In the genomic region with DNA sequence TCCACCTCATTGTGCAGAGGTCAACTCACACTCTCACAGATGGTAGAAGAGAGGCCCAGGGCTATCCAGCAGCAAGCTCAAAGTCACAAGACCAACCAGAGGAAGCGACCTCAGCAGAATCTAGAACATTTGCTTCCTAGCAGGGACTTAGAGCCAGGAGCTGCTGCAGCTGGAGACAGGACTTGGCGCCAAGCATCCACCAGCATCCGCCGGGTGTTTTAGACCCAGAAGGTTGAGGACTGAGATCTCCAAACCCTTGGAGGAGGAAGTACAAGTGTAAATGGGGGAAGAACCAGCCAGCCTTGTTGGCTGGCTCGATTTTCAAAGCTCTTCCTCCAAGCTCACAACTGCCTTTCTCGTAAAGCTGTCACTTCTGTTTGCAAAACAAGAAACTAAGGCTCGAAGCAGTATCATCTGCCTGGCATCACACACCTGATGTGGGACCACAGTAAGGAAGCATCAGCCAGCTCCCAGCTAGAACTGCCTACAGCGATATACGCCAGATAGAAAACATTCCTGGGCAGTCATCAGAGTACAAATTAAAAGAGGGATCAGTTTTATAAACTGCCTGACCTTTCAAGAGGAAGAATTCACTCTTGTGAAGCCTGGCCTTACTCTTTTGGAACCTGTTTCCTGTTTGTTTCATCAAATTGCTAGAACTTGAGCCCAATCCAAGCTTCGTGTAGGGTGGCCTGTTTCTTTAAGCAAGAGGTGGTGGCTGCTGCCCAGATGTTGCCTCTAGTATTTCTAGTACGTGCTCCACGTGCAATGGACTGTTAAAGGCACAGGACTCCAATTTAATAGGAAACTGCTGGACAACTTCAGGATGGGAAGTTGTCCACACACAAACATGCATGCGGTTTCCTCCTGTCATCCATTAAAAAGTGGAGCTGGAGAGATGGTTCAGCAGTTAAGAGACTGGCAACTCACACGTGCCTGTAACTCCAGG, we compare ENCODE assay signal across 7 mouse cellular contexts. TPM values are rescaled to one million over a fixed set of nuclear protein-coding genes. Genes with fewer than 3 reads are reported as not detected.
DNase-seq lines count a peak whose midpoint lies in the region; ATAC-seq and TF ChIP-seq lines count a peak whose summit lies in the region.

No protein-coding gene starts in this region.

- TF ChIP-seq EP300 in ES-Bruce4 (IDR thresholded peaks at IDR 0.05; ENCODE audit: insufficient read depth, low read depth, low read length): 0 out of 2 replicates have a peak, but pooled peaks have one; percentile 21

- DNase-seq in adipocyte (ENCODE audit: low spot score): peak; percentile 79
- DNase-seq in limb, embryonic 14.5 days (ENCODE audit: low spot score): peak; percentile 78
- DNase-seq in layer of hippocampus, postnatal 25 days (ENCODE audit: extremely low spot score in 1 of 2, low spot score in 1 of 2): no peak
- DNase-seq in thymus, postnatal 14 days: no peak

- H3K27ac ChIP-seq in ES-Bruce4 (ENCODE audit: insufficient read depth, low read length): no peak overlapping the region
- peak overlapping the region; percentile 61 for H3K27ac ChIP-seq in heart, embryonic 16.5 days (ENCODE audit: low read length)
- peak overlapping the region; percentile 93 for H3K27ac ChIP-seq in limb, embryonic 14.5 days (replicated peaks; ENCODE audit: low read depth, low read length)
- no peak overlapping the region for H3K27ac ChIP-seq in hindbrain, embryonic 12.5 days

- H3K4me3 ChIP-seq in ES-Bruce4 (ENCODE audit: low read depth, low read length): no peak overlapping the region
- H3K4me3 ChIP-seq in heart, embryonic 16.5 days (ENCODE audit: low read length): no peak overlapping the region
- no peak overlapping the region for H3K4me3 ChIP-seq in limb, embryonic 14.5 days (replicated peaks; ENCODE audit: low read length)
- H3K4me3 ChIP-seq in hindbrain, embryonic 12.5 days: no peak overlapping the region

- H3K4me1 ChIP-seq in ES-Bruce4 (ENCODE audit: control insufficient read depth, insufficient read depth, low read length): peaks cover 9% of the 10 kb centered on the region
- H3K4me1 ChIP-seq in heart, embryonic 16.5 days (ENCODE audit: control insufficient read depth, insufficient read depth, low read length): peaks cover 61% of the 10 kb centered on the region
- H3K4me1 ChIP-seq in limb, embryonic 14.5 days (ENCODE audit: control insufficient read depth, insufficient read depth, low read length): peaks cover 61% of the 10 kb centered on the region
- peaks cover 30% of the 10 kb centered on the region for H3K4me1 ChIP-seq in hindbrain, embryonic 12.5 days

- no peak overlapping the region for H3K9ac ChIP-seq in ES-Bruce4 (ENCODE audit: low read depth, poor library complexity, severe bottlenecking)
- H3K9ac ChIP-seq in heart, embryonic 16.5 days (ENCODE audit: low read length): no peak overlapping the region
- no peak overlapping the region for H3K9ac ChIP-seq in limb, embryonic 14.5 days (ENCODE audit: low read depth, low read length, severe bottlenecking)
- no peak overlapping the region for H3K9ac ChIP-seq in hindbrain, embryonic 12.5 days

- no peaks in the 10 kb centered on the region for H3K9me3 ChIP-seq in ES-Bruce4 (replicated peaks; ENCODE audit: control insufficient read depth, insufficient read depth, low read length, poor library complexity, severe bottlenecking)
- H3K9me3 ChIP-seq in heart, embryonic 16.5 days (replicated peaks; ENCODE audit: control insufficient read depth, low read length): no peaks in the 10 kb centered on the region
- no peaks in the 10 kb centered on the region for H3K9me3 ChIP-seq in limb, embryonic 14.5 days (ENCODE audit: control insufficient read depth, low read length)
- H3K9me3 ChIP-seq in hindbrain, embryonic 12.5 days (replicated peaks): no peaks in the 10 kb centered on the region

- H3K36me3 ChIP-seq in ES-Bruce4 (ENCODE audit: control insufficient read depth, insufficient read depth, low read length, poor library complexity, severe bottlenecking): no peaks in the 10 kb centered on the region
- no peaks in the 10 kb centered on the region for H3K36me3 ChIP-seq in heart, embryonic 16.5 days (ENCODE audit: control insufficient read depth, insufficient read depth)
- peaks cover 11% of the 10 kb centered on the region for H3K36me3 ChIP-seq in limb, embryonic 14.5 days (ENCODE audit: control insufficient read depth, insufficient read depth, low read length)
- H3K36me3 ChIP-seq in hindbrain, embryonic 12.5 days: peaks cover 8% of the 10 kb centered on the region; the same call in 1 of the 2 replicates

- no peak overlapping the region for H3K4me2 ChIP-seq in heart, embryonic 16.5 days (ENCODE audit: low read depth, low read length)
- peak overlapping the region; percentile 13; the same call in 1 of the 2 replicates for H3K4me2 ChIP-seq in limb, embryonic 14.5 days (replicated peaks; ENCODE audit: low read depth, low read length, severe bottlenecking)
- H3K4me2 ChIP-seq in hindbrain, embryonic 12.5 days (replicated peaks): no peak overlapping the region

- H3K27me3 ChIP-seq in ES-Bruce4 (ENCODE audit: control insufficient read depth, insufficient read depth, low read length, poor library complexity, severe bottlenecking): no peaks in the 10 kb centered on the region
- H3K27me3 ChIP-seq in heart, embryonic 16.5 days (ENCODE audit: control insufficient read depth, insufficient read depth, low read length): no peaks in the 10 kb centered on the region
- no peaks in the 10 kb centered on the region for H3K27me3 ChIP-seq in limb, embryonic 14.5 days (ENCODE audit: control insufficient read depth, insufficient read depth, low read length)
- no peaks in the 10 kb centered on the region for H3K27me3 ChIP-seq in hindbrain, embryonic 12.5 days

- TF ChIP-seq CTCF in ES-Bruce4 (IDR thresholded peaks at IDR 0.05; ENCODE audit: low read depth, low read length): no peak

- 50% methylated on average over 14 of the region's 14 CpGs for WGBS in heart, embryonic 16.5 days
- 31% methylated on average over 14 of the region's 14 CpGs for WGBS in limb, embryonic 14.5 days
- 71% methylated on average over 14 of the region's 14 CpGs for WGBS in hindbrain, embryonic 12.5 days

- no peak for TF ChIP-seq POLR2A in ES-Bruce4 (IDR thresholded peaks at IDR 0.05; ENCODE audit: insufficient read depth, low read length)
- no peak for TF ChIP-seq POLR2A in limb, embryonic 14.5 days (IDR thresholded peaks at IDR 0.05; ENCODE audit: borderline replicate concordance, extremely low read depth, insufficient read depth, insufficient read length)

- no peak for ATAC-seq in heart, embryonic 16.5 days (replicated peaks; ENCODE audit: extremely low read depth, insufficient read depth, low FRiP score)
- no peak for ATAC-seq in limb, embryonic 14.5 days (ENCODE audit: low FRiP score, low read depth)
- ATAC-seq in hindbrain, embryonic 12.5 days (ENCODE audit: low FRiP score): no peak

RNA-seq across cellular contexts. Expression of a gene that starts 1.9 kb away (rescaled TPM):
- polyA plus RNA-seq in ES-Bruce4 (2011; ENCODE audit: insufficient read depth, insufficient read length, low read depth, missing spikeins): 21.7 and 26.3 TPM in 2 replicates
- 58.5 and 62.7 TPM in 2 replicates for polyA plus RNA-seq in heart, embryonic 16.5 days (2015; fragmentation: Nextera tagmentation; extraction: Ambion mirVana)
- 104 and 129 TPM in 2 replicates for polyA plus RNA-seq in limb, embryonic 14.5 days (2012; rRNA removed)
- 93.0 and 103 TPM in 2 replicates for polyA plus RNA-seq in limb, embryonic 14.5 days (2014; fragmentation: Nextera tagmentation; extraction: Ambion mirVana)
- 10 to 100 TPM; 21.7 to 25.2 TPM for total RNA-seq in layer of hippocampus, postnatal 25 days (2021)
- 41.7 and 46.3 TPM in 2 replicates for polyA plus RNA-seq in hindbrain, embryonic 12.5 days (2016; fragmentation: Nextera tagmentation; extraction: Ambion mirVana)

RNA-seq across cellular contexts. Expression of a gene that starts 2.3 kb away (rescaled TPM):
- 23.1 and 23.3 TPM in 2 replicates for polyA plus RNA-seq in ES-Bruce4 (2011; ENCODE audit: insufficient read depth, insufficient read length, low read depth, missing spikeins)
- 12.1 and 14.2 TPM in 2 replicates for polyA plus RNA-seq in heart, embryonic 16.5 days (2015; fragmentation: Nextera tagmentation; extraction: Ambion mirVana)
- 63.2 and 88.2 TPM in 2 replicates for polyA plus RNA-seq in limb, embryonic 14.5 days (2012; rRNA removed)
- 25.9 and 29.9 TPM in 2 replicates for polyA plus RNA-seq in limb, embryonic 14.5 days (2014; fragmentation: Nextera tagmentation; extraction: Ambion mirVana)
- total RNA-seq in layer of hippocampus, postnatal 25 days (2021): 10 to 100 TPM; 28.4 to 29.1 TPM
- 26.7 and 27.7 TPM in 2 replicates for polyA plus RNA-seq in hindbrain, embryonic 12.5 days (2016; fragmentation: Nextera tagmentation; extraction: Ambion mirVana)

RNA-seq across cellular contexts. Expression of a gene that starts 33.9 kb away (rescaled TPM):
- polyA plus RNA-seq in ES-Bruce4 (2011; ENCODE audit: insufficient read depth, insufficient read length, low read depth, missing spikeins): 14.6 and 16.7 TPM in 2 replicates
- polyA plus RNA-seq in heart, embryonic 16.5 days (2015; fragmentation: Nextera tagmentation; extraction: Ambion mirVana): 164 and 184 TPM in 2 replicates
- 29.6 and 33.4 TPM in 2 replicates for polyA plus RNA-seq in limb, embryonic 14.5 days (2012; rRNA removed)
- 29.8 and 30.2 TPM in 2 replicates for polyA plus RNA-seq in limb, embryonic 14.5 days (2014; fragmentation: Nextera tagmentation; extraction: Ambion mirVana)
- 100 to 1,000 TPM; 191 to 194 TPM for total RNA-seq in layer of hippocampus, postnatal 25 days (2021)
- polyA plus RNA-seq in hindbrain, embryonic 12.5 days (2016; fragmentation: Nextera tagmentation; extraction: Ambion mirVana): 69.7 and 73.1 TPM in 2 replicates

RNA-seq across cellular contexts. Expression of a gene that starts 47.2 kb away (rescaled TPM):
- 0.87 and 2.1 TPM in 2 replicates for polyA plus RNA-seq in ES-Bruce4 (2011; ENCODE audit: insufficient read depth, insufficient read length, low read depth, missing spikeins)
- 159 and 197 TPM in 2 replicates for polyA plus RNA-seq in heart, embryonic 16.5 days (2015; fragmentation: Nextera tagmentation; extraction: Ambion mirVana)
- polyA plus RNA-seq in limb, embryonic 14.5 days (2012; rRNA removed): 0.11 TPM in 1 of 2 replicates, not detected in the other
- 0.44 TPM in 1 of 2 replicates, not detected in the other for polyA plus RNA-seq in limb, embryonic 14.5 days (2014; fragmentation: Nextera tagmentation; extraction: Ambion mirVana)
- total RNA-seq in layer of hippocampus, postnatal 25 days (2021): not detected
- polyA plus RNA-seq in hindbrain, embryonic 12.5 days (2016; fragmentation: Nextera tagmentation; extraction: Ambion mirVana): 0.57 TPM in 1 of 2 replicates, not detected in the other

Comparison
In these comparisons a context has a peak if more than half of its experiments do, and no peak if none do; other contexts are left out.
1. H3K27ac ChIP-seq: peak in heart, embryonic 16.5 days (single experiment) and limb, embryonic 14.5 days (single experiment); none in ES-Bruce4 (single experiment) and hindbrain, embryonic 12.5 days (single experiment).
2. DNase-seq: peak in adipocyte (single experiment) and limb, embryonic 14.5 days (single experiment); none in layer of hippocampus, postnatal 25 days (0 of 2) and thymus, postnatal 14 days (single experiment).